Mouse (Mus musculus) bone marrow, adult 2 months (tissue): ENCODE results near the gene Cttnbp2nl. TPM values are rescaled to one million over a fixed set of nuclear protein-coding genes. Genes with fewer than 3 reads are reported as not detected.

ENCODE experiments used
- H3K27ac ChIP-seq: fragments of 200-500 bp; 2 replicates; pipeline ENCODE4 v1.5.1; 2012; ENCODE audit warnings: low read depth, mild to moderate bottlenecking, control low read depth, inconsistent platforms, low read length; ENCODE audit not compliant: control insufficient read depth, poor library complexity, insufficient read depth
- H3K4me1 ChIP-seq: fragments of 200-500 bp; 2 replicates; pipeline ENCODE4 v1.6.1; 2011; ENCODE audit warnings: low read length; ENCODE audit not compliant: control insufficient read depth, insufficient read depth
- H3K4me3 ChIP-seq: fragments of 200-500 bp; replicated peaks from 2 replicates; pipeline ENCODE3; 2011; ENCODE audit warnings: mild to moderate bottlenecking, low read depth, low read length, control low read depth; ENCODE audit not compliant: control insufficient read depth
- CTCF ChIP-seq: fragments of 200-500 bp; IDR thresholded peaks from 2 replicates; pipeline ENCODE4 v1.5.1; 2011; ENCODE audit warnings: low read length, control low read depth; ENCODE audit not compliant: control insufficient read depth, insufficient read depth
- POLR2A ChIP-seq: fragments of 200-500 bp; IDR thresholded peaks from 2 replicates; pipeline ENCODE4 v1.6.1; 2011; ENCODE audit warnings: low read depth, mild to moderate bottlenecking, control low read depth, low read length, borderline replicate concordance; ENCODE audit not compliant: control insufficient read depth
- WGBS: fragments of 180-500 bp; shearing (Covaris S2); methylation state at CpG from one replicate; pipeline ENCODE4 v1.1.7; 2018; 5-methylcytosine and 5-hydroxymethylcytosine counted together
- polyA plus RNA-seq: library from polyadenylated mRNA; stranded (reverse); fragments of >200 nt; gene quantifications from 2 replicates; pipeline ENCODE4 v1.2.4, GENCODE M21; 2011; ENCODE audit warnings: low replicate concordance; ENCODE audit not compliant: missing spikeins, insufficient read depth, insufficient read length

Cttnbp2nl gene
- polyA plus RNA-seq, 1 experiment = 5.8 TPM

DNA sequence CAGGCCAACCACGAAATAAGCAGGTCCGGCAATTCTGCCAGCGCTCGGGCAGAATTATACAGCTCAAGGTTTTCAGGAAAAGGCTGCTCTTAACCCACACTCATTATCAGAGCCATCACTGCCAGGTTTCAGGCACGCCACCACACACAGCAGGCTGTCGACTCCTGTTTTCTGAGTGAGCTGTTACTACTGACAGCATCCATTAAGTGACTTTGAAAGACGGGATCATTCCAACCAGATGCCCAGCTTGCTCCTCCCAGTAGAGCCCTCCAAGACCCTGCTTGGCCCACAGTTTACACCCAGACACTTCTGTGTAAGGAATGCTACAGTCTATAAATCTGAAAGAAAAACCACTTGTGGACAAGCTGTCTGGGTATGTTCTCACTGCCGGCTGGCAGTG is 12.9 kb downstream of the Cttnbp2nl start:
- H3K27ac ChIP-seq = no peak overlapping the region
- H3K4me3 ChIP-seq = no peak overlapping the region
- 57% methylated on average over 8 of the region's 8 CpGs for WGBS
- H3K4me1 ChIP-seq = no peaks in the 10 kb centered on the region; the same call in 1 of the 2 replicates
- TF ChIP-seq CTCF = no peak
- no peak for TF ChIP-seq POLR2A

DNA sequence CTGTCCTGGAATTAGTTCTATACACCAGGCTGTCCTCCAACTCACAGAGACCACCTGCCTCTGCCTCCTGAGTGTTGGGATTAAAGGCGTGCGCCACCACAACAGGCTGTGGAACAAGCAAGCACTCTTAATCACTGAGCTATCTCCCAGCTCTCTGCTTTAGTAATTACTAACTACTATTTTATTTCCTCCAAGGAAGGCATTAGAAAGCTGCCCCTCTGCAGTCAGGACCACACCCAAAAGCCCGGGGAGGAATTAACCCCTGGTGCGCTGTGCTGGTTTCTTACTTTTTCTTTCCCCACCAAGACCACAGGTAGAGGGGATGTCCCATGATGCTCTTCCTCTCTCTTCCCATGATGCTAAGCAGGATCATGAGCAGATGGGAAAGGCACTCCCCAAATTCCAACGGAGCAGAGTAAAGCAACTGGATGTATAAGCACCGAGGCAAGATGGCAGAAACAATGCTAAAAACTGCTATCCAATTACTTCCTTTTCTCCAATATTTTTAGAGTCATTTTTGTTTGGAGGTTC is 15.6 kb downstream of the Cttnbp2nl start:
- TF ChIP-seq CTCF (no peak), POLR2A (no peak)
- Histone ChIP-seq H3K27ac (no peak overlapping the region), H3K4me3 (no peak overlapping the region), H3K4me1 (no peaks in the 10 kb centered on the region; the same call in 1 of the 2 replicates)
- 81% methylated on average over 6 of the region's 6 CpGs for WGBS

DNA sequence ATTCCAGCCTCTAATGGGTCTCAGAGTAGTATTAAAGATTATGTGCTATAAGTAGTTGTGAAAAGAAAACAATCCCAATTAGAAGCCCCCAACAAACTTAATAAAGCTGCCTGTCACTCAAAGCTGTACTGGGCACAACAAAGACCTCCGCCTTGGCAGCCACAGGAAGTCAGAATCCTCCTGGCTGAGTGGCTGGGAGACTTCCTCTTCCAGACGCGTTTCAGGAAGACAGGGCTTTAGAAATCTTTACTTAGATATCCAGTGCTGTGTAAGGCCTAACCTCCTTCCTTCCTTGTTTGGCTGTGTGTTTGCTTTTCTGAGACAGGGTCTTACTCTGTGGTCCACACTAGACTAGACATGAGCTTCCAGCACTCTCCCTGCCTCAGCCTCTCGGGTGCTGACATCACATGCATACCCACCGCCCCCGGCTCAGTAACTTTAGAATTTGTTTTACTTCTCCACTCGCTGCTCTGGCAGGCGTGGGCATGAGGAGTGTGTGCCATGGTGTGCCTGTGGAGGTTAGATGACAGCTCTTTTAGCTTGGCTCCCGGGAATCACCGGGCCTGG is 16.6 kb downstream of the Cttnbp2nl start:
- 35% methylated on average over 10 of the region's 10 CpGs for WGBS
- no peak for TF ChIP-seq POLR2A
- TF ChIP-seq CTCF = no peak
- H3K4me3 ChIP-seq = no peak overlapping the region
- H3K4me1 ChIP-seq = no peaks in the 10 kb centered on the region; the same call in 1 of the 2 replicates
- no peak overlapping the region for H3K27ac ChIP-seq

DNA sequence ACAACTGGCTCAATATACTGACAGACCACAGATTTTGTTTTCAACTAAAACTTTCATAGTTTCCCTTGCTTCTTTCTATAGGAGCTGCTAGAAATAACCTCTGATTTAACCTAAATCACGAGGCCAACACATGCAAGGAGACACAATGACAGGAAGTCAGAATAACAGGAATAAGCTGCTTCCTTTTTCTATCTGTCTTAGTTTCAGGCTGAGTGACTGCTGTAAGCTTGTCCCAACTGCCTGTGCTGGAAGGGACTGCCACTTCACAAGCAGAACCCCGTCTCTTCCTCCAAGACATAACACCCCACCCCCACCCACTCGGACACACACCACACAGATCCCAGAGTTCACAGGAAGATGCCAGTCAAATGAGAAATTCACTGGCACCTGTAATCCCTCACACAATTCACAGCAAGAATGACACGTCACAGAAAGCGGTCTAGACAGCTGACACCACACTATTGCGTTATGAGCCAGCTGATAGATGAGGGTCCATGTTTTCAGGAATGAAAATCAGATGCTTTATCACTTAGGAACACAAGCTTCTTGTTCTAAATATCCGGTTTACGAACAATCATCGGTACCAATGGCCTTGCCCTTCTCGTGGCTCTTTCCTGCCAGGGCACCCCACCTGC is 29.5 kb downstream of the Cttnbp2nl start:
- Histone ChIP-seq H3K4me3 (no peak overlapping the region), H3K4me1 (no peaks in the 10 kb centered on the region), H3K27ac (no peak overlapping the region)
- 38% methylated on average over 10 of the region's 10 CpGs for WGBS
- TF ChIP-seq CTCF = no peak
- no peak for TF ChIP-seq POLR2A

DNA sequence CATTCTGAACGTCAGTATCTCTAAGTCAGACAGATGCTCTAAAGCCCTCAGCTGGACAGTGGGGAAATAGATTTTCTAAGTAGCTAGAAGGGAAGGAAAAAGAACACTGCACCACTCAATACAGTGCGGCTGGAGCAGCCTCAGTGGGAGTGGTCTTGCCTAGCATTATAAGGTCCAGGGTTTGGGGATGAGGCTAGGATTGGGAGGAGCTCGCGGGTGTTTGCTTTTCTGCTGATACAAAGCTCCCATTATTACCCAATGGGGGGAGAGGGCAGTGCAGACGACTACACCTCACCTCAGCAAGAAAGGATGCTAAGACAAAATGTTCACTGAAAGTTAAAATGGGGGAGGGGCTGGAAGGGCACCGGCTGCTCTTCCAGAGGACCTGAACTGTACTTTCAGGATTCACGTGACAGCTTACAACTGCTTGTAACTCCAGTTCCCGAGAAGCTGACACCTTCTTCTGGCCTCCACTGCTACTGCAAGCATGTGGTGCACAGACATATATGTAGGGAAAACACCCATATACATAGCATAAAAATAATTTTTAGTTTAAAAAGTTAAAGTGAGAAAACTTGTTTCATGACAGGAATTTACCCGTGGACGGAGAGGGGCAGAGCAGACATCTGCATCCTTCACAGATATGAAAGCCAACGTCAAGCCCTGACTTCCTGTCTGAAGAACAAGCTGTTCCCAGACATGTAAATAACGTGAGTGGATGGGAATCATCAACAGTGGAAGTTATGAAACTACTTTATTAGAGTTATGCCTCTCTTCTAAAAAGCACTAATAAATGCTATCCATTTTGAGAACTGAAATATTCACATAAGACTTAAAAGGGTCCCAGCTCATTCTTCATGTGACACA is 32.9 kb downstream of the Cttnbp2nl start:
- Histone ChIP-seq H3K4me1 (no peaks in the 10 kb centered on the region), H3K4me3 (no peak overlapping the region), H3K27ac (no peak overlapping the region)
- TF ChIP-seq POLR2A (no peak), CTCF (no peak)
- 29% methylated on average over 12 of the region's 12 CpGs for WGBS

DNA sequence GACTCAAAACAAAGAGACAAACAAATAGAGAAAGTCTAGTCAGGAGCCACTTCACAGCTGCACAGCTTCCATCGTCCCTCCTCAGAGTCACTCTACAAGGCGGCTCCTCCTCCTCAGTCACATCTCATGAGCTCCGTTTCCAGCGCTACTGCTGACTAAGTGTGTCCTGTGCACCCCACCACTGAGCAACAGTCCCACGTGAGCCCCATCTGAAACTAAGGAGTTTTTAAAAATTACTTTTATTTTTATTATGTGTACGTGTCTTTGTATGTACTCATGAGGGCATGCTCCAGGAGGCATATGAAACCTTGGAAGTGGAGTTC is 34.2 kb downstream of the Cttnbp2nl start:
- no peak for TF ChIP-seq CTCF
- TF ChIP-seq POLR2A = no peak
- H3K4me3 ChIP-seq = no peak overlapping the region
- H3K4me1 ChIP-seq = no peaks in the 10 kb centered on the region
- 77% methylated on average over 6 of the region's 6 CpGs for WGBS
- no peak overlapping the region for H3K27ac ChIP-seq

DNA sequence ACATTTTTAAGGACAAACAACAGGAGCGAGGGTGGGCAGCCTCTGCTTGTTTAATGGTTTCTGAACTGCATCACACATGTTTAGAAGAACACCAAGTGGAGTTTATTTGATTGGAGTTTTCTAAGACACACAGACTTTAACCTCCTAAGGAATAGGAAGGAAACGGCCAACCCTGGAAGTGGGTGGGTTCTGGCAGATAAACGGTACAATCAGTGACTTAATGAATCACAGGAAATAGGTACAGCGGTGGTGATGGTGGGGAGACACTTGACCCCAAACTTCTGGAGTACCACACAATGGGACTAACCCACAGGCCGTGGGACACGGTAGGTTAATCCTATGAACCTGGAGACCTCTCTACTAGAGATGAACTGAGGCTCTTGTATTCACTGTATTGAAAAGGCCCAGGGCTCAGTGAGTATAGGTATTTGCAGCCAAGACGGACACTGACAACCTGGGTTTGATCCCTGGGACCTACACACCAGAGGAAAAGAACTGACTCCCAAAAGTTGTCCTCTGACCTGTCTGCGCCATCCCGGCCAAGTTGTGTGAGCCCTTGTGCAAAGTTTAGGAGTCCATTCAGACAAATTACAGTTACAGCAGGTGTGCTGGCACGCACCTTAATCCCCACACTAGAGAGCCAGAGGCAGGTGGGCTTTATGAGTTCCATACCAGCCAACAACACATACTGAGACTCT is 34.7 kb downstream of the Cttnbp2nl start:
- H3K4me3 ChIP-seq = no peak overlapping the region
- WGBS = 53% methylated on average over 10 of the region's 10 CpGs
- no peak for TF ChIP-seq CTCF
- no peak for TF ChIP-seq POLR2A
- H3K27ac ChIP-seq = no peak overlapping the region
- no peaks in the 10 kb centered on the region for H3K4me1 ChIP-seq

DNA sequence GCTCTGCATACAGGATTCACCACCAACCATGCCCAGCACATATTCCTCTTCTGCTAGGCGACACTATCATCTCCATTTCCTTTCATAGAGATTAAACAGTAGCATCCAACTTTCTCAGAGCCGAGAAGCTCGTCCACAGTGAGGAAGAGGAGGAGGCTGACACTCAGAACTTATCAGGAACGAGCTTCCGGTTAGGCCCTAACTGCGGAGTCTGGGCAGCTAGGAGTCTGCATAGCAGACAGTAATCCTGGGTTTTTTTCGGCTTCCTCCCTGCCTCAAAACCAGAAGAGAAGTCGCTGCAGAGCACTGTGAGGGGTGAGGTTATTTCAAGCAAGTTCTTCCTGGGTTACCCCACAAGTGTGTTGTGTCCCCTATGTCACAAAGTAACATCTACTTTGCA is 35.6 kb downstream of the Cttnbp2nl start:
- H3K4me3 ChIP-seq = no peak overlapping the region
- WGBS = 70% methylated on average over 8 of the region's 8 CpGs
- H3K4me1 ChIP-seq = no peaks in the 10 kb centered on the region
- TF ChIP-seq POLR2A = no peak
- TF ChIP-seq CTCF = no peak
- H3K27ac ChIP-seq = no peak overlapping the region

DNA sequence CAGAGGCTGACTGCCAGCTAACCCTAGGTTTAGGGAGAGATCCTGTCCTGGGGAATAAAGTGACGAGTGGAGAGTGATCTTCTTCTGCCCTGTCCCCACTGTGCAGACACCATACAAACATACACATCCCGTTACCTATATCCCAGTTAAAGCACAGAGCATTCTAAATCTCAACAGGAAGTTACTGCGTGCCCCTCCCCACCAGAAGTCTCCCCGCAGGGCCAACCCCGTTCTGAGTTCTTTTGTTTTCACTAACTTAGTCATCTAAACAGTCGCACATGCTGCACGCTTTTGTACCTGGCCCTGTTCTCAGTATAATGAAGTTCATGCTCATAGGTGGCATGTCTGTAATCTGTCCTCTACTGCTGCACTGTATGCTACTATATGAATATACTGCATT is 36.7 kb downstream of the Cttnbp2nl start:
- no peak overlapping the region for H3K4me3 ChIP-seq
- TF ChIP-seq POLR2A (no peak), CTCF (no peak)
- WGBS = 62% methylated on average over 7 of the region's 7 CpGs
- H3K27ac ChIP-seq = no peak overlapping the region
- H3K4me1 ChIP-seq = no peaks in the 10 kb centered on the region
